Mouse (Mus musculus) left cerebral cortex, postnatal 4 days (tissue): Measurements from ENCODE around the gene Mcu. TPM values are rescaled to one million over a fixed set of nuclear protein-coding genes. Genes with fewer than 3 reads are reported as not detected.

Experiments
- DNase-seq: peaks from one replicate; pipeline ENCODE4 v3.0.0-alpha.2; 2022
- intact Hi-C: fragments of 180-260 bp; cut with DNase I; formaldehyde crosslinking; loops from one replicate; pipeline ENCODE4 v1.15.1; 2025
- total RNA-seq, 2 experiments: library from RNA; stranded (reverse); gene quantifications; 2 replicates each; pipeline ENCODE4 v1.2.3; 2021

The Mcu gene
- total RNA-seq, 2 experiments from 2014 or later, result 64.7 to 70.4 TPM

GRCm38 (mm10) chr10:59571964-59572363 lies 44.5 kb downstream of the Mcu start:
- intact Hi-C loops, result no loop called here
- DNase-seq, result no peak

GRCm38 (mm10) chr10:59571273-59571672 lies 45.2 kb downstream of the Mcu start:
- intact Hi-C loops, result no loop called here
- DNase-seq, result no peak

- intact Hi-C loops, result no loop called here
- no peak for DNase-seq
These were observed 45.7 kb downstream of the Mcu start for GRCm38 (mm10) chr10:59570780-59571179.

- no peak for DNase-seq
- intact Hi-C loops, result no loop called here
These were observed 46.1 kb downstream of the Mcu start for GRCm38 (mm10) chr10:59570360-59570759.

- intact Hi-C loops, result no loop called here
- DNase-seq, result no peak
These were observed 47.0 kb downstream of the Mcu start for GRCm38 (mm10) chr10:59569481-59569869.

GRCm38 (mm10) chr10:59568665-59569480 lies 47.6 kb downstream of the Mcu start:
- intact Hi-C loops, result no loop called here
- no peak for DNase-seq

GRCm38 (mm10) chr10:59566968-59567367 lies 49.5 kb downstream of the Mcu start:
- intact Hi-C loops, result no loop called here
- DNase-seq, result no peak

GRCm38 (mm10) chr10:59565995-59566410 lies 50.5 kb downstream of the Mcu start:
- intact Hi-C loops, result no loop called here
- DNase-seq, result no peak

GRCm38 (mm10) chr10:59564551-59564950 lies 51.9 kb downstream of the Mcu start:
- intact Hi-C loops, result no loop called here
- no peak for DNase-seq

GRCm38 (mm10) chr10:59562511-59562910 lies 54.0 kb downstream of the Mcu start:
- no peak for DNase-seq
- intact Hi-C loops, result no loop called here

- intact Hi-C loops, result no loop called here
- no peak for DNase-seq
These were observed 56.4 kb downstream of the Mcu start for GRCm38 (mm10) chr10:59560126-59560525.

GRCm38 (mm10) chr10:59558602-59559001 lies 57.9 kb downstream of the Mcu start:
- DNase-seq, result no peak
- intact Hi-C loops, result no loop called here

- intact Hi-C loops, result no loop called here
- no peak for DNase-seq
These were observed 58.3 kb downstream of the Mcu start for GRCm38 (mm10) chr10:59558164-59558563.

GRCm38 (mm10) chr10:59556541-59556940 lies 60.0 kb downstream of the Mcu start:
- no peak for DNase-seq
- intact Hi-C loops, result no loop called here

- DNase-seq, result no peak
- intact Hi-C loops, result no loop called here
These were observed 62.2 kb downstream of the Mcu start for GRCm38 (mm10) chr10:59554243-59554642.

GRCm38 (mm10) chr10:59552456-59552855 lies 64.0 kb downstream of the Mcu start:
- DNase-seq, result no peak
- intact Hi-C loops, result no loop called here

- intact Hi-C loops, result no loop called here
- DNase-seq, result no peak
These were observed 67.6 kb downstream of the Mcu start for GRCm38 (mm10) chr10:59548768-59549333.

GRCm38 (mm10) chr10:59548211-59548610 lies 68.3 kb downstream of the Mcu start:
- no peak for DNase-seq
- intact Hi-C loops, result no loop called here

- DNase-seq, result no peak
- intact Hi-C loops, result no loop called here
These were observed 69.1 kb downstream of the Mcu start for GRCm38 (mm10) chr10:59547426-59547825.

- DNase-seq, result no peak
- intact Hi-C loops, result no loop called here
These were observed 71.3 kb downstream of the Mcu start for GRCm38 (mm10) chr10:59545169-59545568.

- DNase-seq, result no peak
- intact Hi-C loops, result no loop called here
These were observed 73.1 kb downstream of the Mcu start for GRCm38 (mm10) chr10:59543351-59543750.

GRCm38 (mm10) chr10:59541466-59541865 lies 75.0 kb downstream of the Mcu start:
- intact Hi-C loops, result no loop called here
- no peak for DNase-seq
